15 mouse cellular contexts compared by ENCODE assay signal in the genomic region with DNA sequence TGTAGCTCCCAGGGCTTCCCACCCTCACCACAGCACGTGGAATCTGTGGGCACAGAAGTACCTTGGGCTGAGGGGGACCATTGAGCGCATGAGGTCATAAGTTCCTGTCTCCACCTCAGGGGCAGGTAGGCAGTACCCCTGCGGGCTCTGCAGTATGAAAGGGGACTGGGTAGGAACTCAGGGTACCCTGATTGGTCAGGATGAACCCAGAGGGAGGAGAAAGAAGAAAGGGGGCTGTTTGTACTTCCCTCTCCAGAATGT. TPM values are rescaled to one million over a fixed set of nuclear protein-coding genes. Genes with fewer than 3 reads are reported as not detected.
DNase-seq lines count a peak whose midpoint lies in the region; ATAC-seq and TF ChIP-seq lines count a peak whose summit lies in the region.
"Had no signal": no experiment of that assay in that cellular context is flagged by ENCODE, and none has a peak within 500 bp of the region (broad histone marks: within the 10 kb centered on the region; RNA-seq: fewer than 3 reads in every experiment).

No protein-coding gene starts in this region.

- 27% methylated on average over 3 of the region's 3 CpGs for WGBS in heart, embryonic 14.5 days
- WGBS in midbrain, embryonic 10.5 days = 62% methylated on average over 3 of the region's 3 CpGs
- WGBS in midbrain, embryonic 11.5 days = 71% methylated on average over 3 of the region's 3 CpGs
- WGBS in intestine, embryonic 14.5 days = 54% methylated on average over 3 of the region's 3 CpGs
- WGBS in thymus, adult 2 months = 54% methylated on average over 3 of the region's 3 CpGs

- DNase-seq in heart, postnatal 4 days = no peak
- no peak for DNase-seq in midbrain, embryonic 10.5 days (ENCODE audit: low spot score)
- no peak for DNase-seq in midbrain, embryonic 11.5 days (ENCODE audit: low spot score, missing footprints)
- no peak for DNase-seq in intestine, embryonic 14.5 days (ENCODE audit: low spot score)
- no peak for DNase-seq in thymus, adult 2 months
- DNase-seq in adrenal gland, adult 18-20 months (ENCODE audit: low spot score in 2 of 2) = no peak
- DNase-seq in left cerebral cortex, postnatal 36 days (ENCODE audit: low spot score in 2 of 2) = no peak
- DNase-seq: adrenal gland, postnatal 14 days had no signal

- H3K4me3 ChIP-seq in heart, embryonic 14.5 days (ENCODE audit: control insufficient read depth in 1 of 2, insufficient read depth in 1 of 2, low read depth in 1 of 2, low read length in 2 of 2) = no peak overlapping the region
- no peak overlapping the region for H3K4me3 ChIP-seq in midbrain, embryonic 10.5 days
- no peak overlapping the region for H3K4me3 ChIP-seq in midbrain, embryonic 11.5 days (ENCODE audit: low read depth, low read length)
- no peak overlapping the region for H3K4me3 ChIP-seq in intestine, embryonic 14.5 days (ENCODE audit: low read depth, low read length)
- no peak overlapping the region for H3K4me3 ChIP-seq in thymus, adult 2 months (ENCODE audit: control insufficient read depth, insufficient read depth, low read length)
- H3K4me3 ChIP-seq: liver, embryonic 15.5 days; megakaryocyte, embryonic 14.5 days; myocyte had no signal

- intact Hi-C loops in left cerebral cortex, postnatal 36 days (cut with DNase I) = no loop called here

- 0 out of 2 replicates have a peak, but pooled peaks cover 4% of the 10 kb centered on the region for H3K9me3 ChIP-seq in heart, embryonic 14.5 days (ENCODE audit: control insufficient read depth, low read length)
- H3K9me3 ChIP-seq in midbrain, embryonic 10.5 days (replicated peaks) = peaks cover 10% of the 10 kb centered on the region; the same call in 1 of the 2 replicates
- H3K9me3 ChIP-seq in midbrain, embryonic 11.5 days (ENCODE audit: control insufficient read depth, low read length) = no peaks in the 10 kb centered on the region
- H3K9me3 ChIP-seq in intestine, embryonic 14.5 days (ENCODE audit: control insufficient read depth, low read length) = no peaks in the 10 kb centered on the region
- H3K9me3 ChIP-seq: liver, embryonic 15.5 days had no signal

- H3K36me3 ChIP-seq in heart, embryonic 14.5 days (ENCODE audit: control insufficient read depth, insufficient read depth, low read length) = no peaks in the 10 kb centered on the region
- no peaks in the 10 kb centered on the region for H3K36me3 ChIP-seq in midbrain, embryonic 10.5 days
- H3K36me3 ChIP-seq in midbrain, embryonic 11.5 days (ENCODE audit: control insufficient read depth, insufficient read depth, low read length) = no peaks in the 10 kb centered on the region
- no peaks in the 10 kb centered on the region for H3K36me3 ChIP-seq in intestine, embryonic 14.5 days (ENCODE audit: control insufficient read depth, insufficient read depth, low read length)
- H3K36me3 ChIP-seq in thymus, adult 2 months (ENCODE audit: control insufficient read depth, insufficient read depth, low read length) = no peaks in the 10 kb centered on the region
- H3K36me3 ChIP-seq: liver, embryonic 15.5 days had no signal

- H3K9ac ChIP-seq in heart, embryonic 14.5 days (ENCODE audit: low read length) = peak overlapping the region; percentile 44; the same call in 1 of the 2 replicates
- no peak overlapping the region; the same call in 1 of the 2 replicates for H3K9ac ChIP-seq in midbrain, embryonic 11.5 days (ENCODE audit: low read length)
- no peak overlapping the region for H3K9ac ChIP-seq in intestine, embryonic 14.5 days (ENCODE audit: low read length)
- H3K9ac ChIP-seq: liver, embryonic 15.5 days had no signal

- H3K4me1 ChIP-seq in heart, embryonic 14.5 days (ENCODE audit: control insufficient read depth in 2 of 2, insufficient read depth in 2 of 2, low read length in 2 of 2) = peaks cover 20 to 26% of the 10 kb centered on the region in 2 experiments
- peaks cover 28% of the 10 kb centered on the region for H3K4me1 ChIP-seq in midbrain, embryonic 10.5 days
- H3K4me1 ChIP-seq in midbrain, embryonic 11.5 days (ENCODE audit: control insufficient read depth, insufficient read depth, low read length) = peaks cover 9% of the 10 kb centered on the region
- H3K4me1 ChIP-seq in intestine, embryonic 14.5 days (replicated peaks; ENCODE audit: control insufficient read depth, insufficient read depth, low read length) = peaks cover 7% of the 10 kb centered on the region; the same call in 1 of the 2 replicates
- H3K4me1 ChIP-seq in thymus, adult 2 months (replicated peaks; ENCODE audit: control insufficient read depth, insufficient read depth, low read length) = no peaks in the 10 kb centered on the region
- H3K4me1 ChIP-seq: megakaryocyte, embryonic 14.5 days had no signal

- TF ChIP-seq POLR2A in thymus, adult 2 months (IDR thresholded peaks at IDR 0.05; ENCODE audit: control insufficient read depth, extremely low read depth, insufficient read depth, low read length, poor library complexity) = no peak

- TF ChIP-seq CTCF in thymus, adult 2 months (IDR thresholded peaks at IDR 0.05; ENCODE audit: borderline replicate concordance, control insufficient read depth, extremely low read depth, insufficient read depth, low read length, poor library complexity) = no peak

- peak overlapping the region; percentile 65 to 73 for H3K27ac ChIP-seq in heart, embryonic 14.5 days (replicated peaks in 1 of 2; ENCODE audit: control insufficient read depth in 1 of 2, insufficient read depth in 1 of 2, low read depth in 2 of 2, low read length in 2 of 2)
- H3K27ac ChIP-seq in midbrain, embryonic 10.5 days (replicated peaks) = peak overlapping the region; percentile 69
- no peak overlapping the region for H3K27ac ChIP-seq in midbrain, embryonic 11.5 days (ENCODE audit: low read depth, low read length)
- 0 out of 2 replicates have a peak overlapping the region, but pooled peaks have one; percentile 51 for H3K27ac ChIP-seq in intestine, embryonic 14.5 days (ENCODE audit: low read depth)
- no peak overlapping the region for H3K27ac ChIP-seq in thymus, adult 2 months (ENCODE audit: control insufficient read depth, insufficient read depth, low read length)
- H3K27ac ChIP-seq: liver, embryonic 15.5 days had no signal

- peak; percentile 57; the same call in 1 of the 2 replicates for ATAC-seq in heart, embryonic 14.5 days (ENCODE audit: insufficient number of reproducible peaks, insufficient read depth, low FRiP score, low read depth)
- ATAC-seq in midbrain, embryonic 11.5 days (ENCODE audit: low FRiP score) = no peak
- peak; percentile 48; the same call in 1 of the 2 replicates for ATAC-seq in intestine, embryonic 14.5 days (replicated peaks; ENCODE audit: low FRiP score, low TSS enrichment, low read depth)

- H3K4me2 ChIP-seq in heart, embryonic 14.5 days (ENCODE audit: low read length) = peak overlapping the region; percentile 16; the same call in 1 of the 2 replicates
- H3K4me2 ChIP-seq in midbrain, embryonic 11.5 days = no peak overlapping the region
- H3K4me2 ChIP-seq in intestine, embryonic 14.5 days (ENCODE audit: low read length) = no peak overlapping the region
- H3K4me2 ChIP-seq: liver, embryonic 15.5 days had no signal

- no peaks in the 10 kb centered on the region for H3K27me3 ChIP-seq in heart, embryonic 14.5 days (ENCODE audit: control insufficient read depth, insufficient read depth, low read length)
- H3K27me3 ChIP-seq in midbrain, embryonic 10.5 days (ENCODE audit: low read depth, poor library complexity, severe bottlenecking) = no peaks in the 10 kb centered on the region
- no peaks in the 10 kb centered on the region for H3K27me3 ChIP-seq in midbrain, embryonic 11.5 days (ENCODE audit: control insufficient read depth, insufficient read depth, low read length)
- H3K27me3 ChIP-seq in intestine, embryonic 14.5 days (replicated peaks; ENCODE audit: control insufficient read depth, insufficient read depth, low read length) = no peaks in the 10 kb centered on the region
- H3K27me3 ChIP-seq in thymus, adult 2 months (ENCODE audit: control insufficient read depth, insufficient read depth, low read length) = no peaks in the 10 kb centered on the region
- H3K27me3 ChIP-seq: liver, embryonic 15.5 days had no signal

RNA-seq across cellular contexts. Expression of a gene that starts 6.3 kb away (rescaled TPM):
- 807 and 810 TPM in 2 replicates for polyA plus RNA-seq in heart, embryonic 14.5 days (2014; fragmentation: Nextera tagmentation; extraction: Ambion mirVana)
- 1,000 to 10,000 TPM; 6,207 to 7,219 TPM for total RNA-seq in heart, postnatal 4 days (2021)
- 0.16 and 0.25 TPM in 2 replicates for polyA plus RNA-seq in midbrain, embryonic 10.5 days (2016; fragmentation: Nextera tagmentation; extraction: Ambion mirVana)
- not detected in 2 replicates for polyA plus RNA-seq in midbrain, embryonic 11.5 days (2014; fragmentation: Nextera tagmentation; extraction: Ambion mirVana)
- 0.35 and 0.65 TPM in 2 replicates for polyA plus RNA-seq in intestine, embryonic 14.5 days (2014; fragmentation: Nextera tagmentation; extraction: Ambion mirVana)
- polyA plus RNA-seq in thymus, adult 2 months (2012; rRNA removed) = 20.0 and 591 TPM in 2 replicates
- total RNA-seq in adrenal gland, adult 18-20 months (2021) = 1 to 10 TPM; 4.7 to 7.8 TPM
- not detected for total RNA-seq in left cerebral cortex, postnatal 36 days (2021)
- total RNA-seq: common myeloid progenitor, adult 5-6 weeks; left cerebral cortex, postnatal 14 days had no signal

RNA-seq across cellular contexts. Expression of a gene that starts 12.2 kb away (rescaled TPM):
- polyA plus RNA-seq in heart, embryonic 14.5 days (2014; fragmentation: Nextera tagmentation; extraction: Ambion mirVana) = 0.19 TPM in 2 replicates
- under 1 TPM; 0.62 to 0.65 TPM for total RNA-seq in heart, postnatal 4 days (2021)
- polyA plus RNA-seq in midbrain, embryonic 10.5 days (2016; fragmentation: Nextera tagmentation; extraction: Ambion mirVana) = not detected in 2 replicates
- not detected in 2 replicates for polyA plus RNA-seq in midbrain, embryonic 11.5 days (2014; fragmentation: Nextera tagmentation; extraction: Ambion mirVana)
- 0.58 and 0.84 TPM in 2 replicates for polyA plus RNA-seq in intestine, embryonic 14.5 days (2014; fragmentation: Nextera tagmentation; extraction: Ambion mirVana)
- 3.9 and 5.2 TPM in 2 replicates for polyA plus RNA-seq in thymus, adult 2 months (2012; rRNA removed)
- 10 to 100 TPM; 11.1 to 65.3 TPM for total RNA-seq in adrenal gland, adult 18-20 months (2021)
- total RNA-seq in left cerebral cortex, postnatal 36 days (2021) = under 1 TPM; 0.27 to 0.49 TPM
- total RNA-seq: common myeloid progenitor, adult 5-6 weeks; layer of hippocampus, adult 18-20 months had no signal

Comparison
In these comparisons a context has a peak if more than half of its experiments do, and no peak if none do; other contexts are left out.
1. H3K27ac ChIP-seq: peak in heart, embryonic 14.5 days (2 of 2), midbrain, embryonic 10.5 days (single experiment) and intestine, embryonic 14.5 days (single experiment); none in midbrain, embryonic 11.5 days (single experiment) and thymus, adult 2 months (single experiment).
2. RNA of a gene that starts 6.3 kb away (polyA plus RNA-seq): 807 to 810 TPM in heart, embryonic 14.5 days and 20.0 to 591 TPM in thymus, adult 2 months; 0.35 to 0.65 TPM in intestine, embryonic 14.5 days, 0.16 to 0.25 TPM in midbrain, embryonic 10.5 days and not detected in midbrain, embryonic 11.5 days; every median in the first group is over 10 times any median in the second.